Mouse (Mus musculus) brain, embryonic 14.5 days (tissue): ENCODE data around the gene Armcx4.

Source experiments
- CTCF ChIP-seq: fragments of 200-500 bp; IDR thresholded peaks from 2 replicates; pipeline ENCODE4 v1.5.1; 2012; ENCODE audit warnings: inconsistent platforms, mild to moderate bottlenecking, moderate library complexity, borderline replicate concordance; ENCODE audit not compliant: insufficient read depth, insufficient read length; ENCODE audit errors: extremely low read depth
- POLR2A ChIP-seq: fragments of 200-500 bp; IDR thresholded peaks from 2 replicates; pipeline ENCODE4 v1.6.1; 2012; ENCODE audit warnings: mild to moderate bottlenecking, inconsistent platforms, borderline replicate concordance; ENCODE audit not compliant: poor library complexity, insufficient read depth, insufficient read length, severe bottlenecking; ENCODE audit errors: extremely low read depth

GRCm38 (mm10) chrX:134729778-134730177 is 43.5 kb downstream of the Armcx4 start:
- TF ChIP-seq POLR2A = no peak
- peak; percentile 29; the same call in 1 of the 2 replicates for TF ChIP-seq CTCF
